Mouse (Mus musculus): ENCODE measurements around the gene Cdon.

DNA sequence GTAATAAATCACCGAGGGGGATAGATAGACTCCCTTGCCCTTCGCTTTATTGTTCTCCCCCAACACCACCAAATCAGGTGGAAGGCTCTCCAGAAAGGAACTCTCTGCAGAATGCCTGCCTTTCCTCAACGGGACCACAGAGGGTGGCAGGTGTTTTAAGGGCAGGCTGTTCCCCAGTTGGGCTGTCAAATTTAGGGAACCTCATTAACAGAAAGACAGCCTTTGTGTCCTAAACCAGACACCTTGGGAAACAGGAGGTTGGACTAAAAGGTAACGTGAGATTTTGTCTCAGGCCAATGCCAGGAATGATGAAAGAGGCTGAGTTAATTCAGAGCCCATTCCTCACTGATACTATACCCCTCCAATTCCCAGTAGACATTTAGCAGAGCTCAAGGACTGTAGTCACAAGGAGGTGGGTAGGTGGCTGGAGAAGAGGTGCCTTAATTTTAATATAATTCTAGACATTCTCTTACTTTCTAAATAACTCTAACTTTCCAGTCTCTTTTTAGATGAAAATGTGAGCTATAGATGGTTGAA is 1.5 kb downstream of the Cdon start:
- TF ChIP-seq CTCF (conservative IDR thresholded peaks at IDR 0.05 in 1 of 2, IDR thresholded peaks at IDR 0.05 in 1 of 2; ENCODE audit: low read depth in 2 of 2, low read length in 2 of 2), result no peak
- TF ChIP-seq ZNF384 (IDR thresholded peaks at IDR 0.05; ENCODE audit: low read depth, low read length), result no peak
- TF ChIP-seq MAX (IDR thresholded peaks at IDR 0.05; ENCODE audit: low read length), result no peak
- TF ChIP-seq SMC3 (IDR thresholded peaks at IDR 0.05; ENCODE audit: low read depth, low read length), result no peak

Data from CH12.LX (cell line).